Mouse (Mus musculus): Measurements from ENCODE around the gene Vezt.

DNA sequence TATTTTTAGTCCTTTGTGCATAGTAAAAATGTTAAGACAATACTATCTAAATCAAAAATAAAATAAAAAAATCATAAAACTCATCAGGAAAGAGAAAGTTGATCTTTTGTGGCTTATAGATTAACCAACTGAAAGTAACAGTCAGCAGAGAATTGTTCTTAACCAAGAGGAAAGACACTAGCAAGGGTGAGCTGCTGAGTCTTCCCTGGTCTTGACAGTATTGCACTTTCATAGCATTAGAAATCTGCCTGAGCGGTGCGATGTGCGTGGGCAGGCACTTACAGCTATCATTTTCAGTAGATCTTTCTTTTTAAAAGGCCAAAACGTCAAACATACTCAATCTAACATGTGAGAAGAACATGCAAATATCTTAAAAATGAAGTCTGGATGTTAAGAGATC lies 14.6 kb downstream of the Vezt start:
- no peak for TF ChIP-seq CTCF (IDR thresholded peaks at IDR 0.05; ENCODE audit: borderline replicate concordance, insufficient read depth, low read depth, low read length)
- no peak for TF ChIP-seq POLR2A (IDR thresholded peaks at IDR 0.05; ENCODE audit: borderline replicate concordance, insufficient read depth, low read length)
